Mouse (Mus musculus): Measurements from ENCODE around the gene Cct7.

The Cct7 gene

GRCm38 (mm10) chr6:85504908-85505307 is 53.6 kb downstream of the Cct7 start:
- no peak for DNase-seq

DNA sequence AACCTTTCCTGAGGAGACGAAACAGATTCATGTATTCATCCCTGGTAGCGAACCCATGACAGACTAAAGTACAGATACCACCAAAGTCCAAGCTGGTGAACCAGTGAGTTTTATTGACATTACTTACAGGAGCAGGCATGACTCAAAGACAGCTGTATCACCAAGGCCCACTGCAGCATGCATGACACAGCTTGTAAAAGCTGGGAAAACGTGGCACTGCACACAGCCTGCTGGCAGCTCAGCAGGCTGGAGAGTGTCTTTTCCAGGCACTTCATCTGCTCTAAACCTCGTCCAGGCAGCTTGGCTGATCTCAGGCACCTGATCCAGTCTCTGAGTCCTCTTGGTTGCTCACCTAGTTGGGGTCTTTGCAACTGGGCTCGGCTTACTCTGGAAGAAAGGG is 57.3 kb downstream of the Cct7 start:
- no peak for DNase-seq

GRCm38 (mm10) chr6:85510476-85510875 is 59.2 kb downstream of the Cct7 start:
- peak; percentile 88 to 91 for DNase-seq

GRCm38 (mm10) chr6:85511286-85512055 is 60.2 kb downstream of the Cct7 start:
- DNase-seq = peak in 1 of 2 experiments; percentile 50

GRCm38 (mm10) chr6:85512056-85512440 is 60.7 kb downstream of the Cct7 start:
- peak in 1 of 2 experiments; percentile 55 for DNase-seq

DNA sequence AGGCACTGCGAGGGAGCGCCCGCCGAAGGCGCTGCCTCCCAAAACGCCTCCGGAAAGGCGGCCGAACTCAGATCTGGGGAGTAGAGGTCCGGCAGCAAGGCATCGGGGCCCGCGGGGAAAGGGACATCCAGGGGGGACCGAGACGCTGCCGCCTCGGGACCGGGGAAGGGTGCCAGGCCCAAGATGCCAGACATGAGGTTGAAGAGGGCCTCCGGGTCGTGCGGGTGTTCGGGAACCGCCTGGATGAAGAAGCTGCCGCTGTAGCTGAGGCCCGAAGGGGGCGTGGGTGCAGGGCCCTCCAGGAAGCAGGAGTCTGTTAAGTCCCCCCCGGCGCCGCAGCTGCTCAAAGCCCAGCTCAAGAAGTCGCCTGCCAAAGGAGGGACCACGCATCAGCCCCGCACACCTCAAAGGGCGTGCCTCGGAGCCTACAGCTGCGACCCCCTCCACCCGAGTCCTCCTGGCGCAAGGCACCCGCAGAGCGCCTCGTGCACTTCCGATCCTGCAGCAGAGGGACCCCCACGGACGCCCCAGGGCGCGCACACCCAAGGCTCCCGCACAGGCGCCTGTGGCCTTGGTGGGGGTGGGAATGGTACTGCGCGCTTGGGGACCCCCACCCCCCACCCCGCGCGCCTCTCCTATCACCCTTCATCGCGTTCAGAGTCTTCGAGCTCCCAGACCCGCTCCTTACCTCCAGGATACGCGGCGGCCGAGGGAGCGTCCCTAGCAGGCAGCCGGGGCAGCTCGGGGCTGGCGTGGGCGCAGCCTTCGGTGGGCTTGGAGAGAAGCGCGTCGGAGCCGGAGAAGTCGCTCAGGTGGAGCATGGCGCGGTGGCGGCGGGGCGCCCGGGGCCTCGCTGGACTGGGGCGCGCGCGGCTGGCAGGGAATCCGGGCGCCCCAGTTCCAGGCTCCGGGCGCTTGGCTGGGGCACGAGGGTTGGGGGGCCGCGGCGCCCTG is 61.5 kb downstream of the Cct7 start:
- DNase-seq = no peak

DNA sequence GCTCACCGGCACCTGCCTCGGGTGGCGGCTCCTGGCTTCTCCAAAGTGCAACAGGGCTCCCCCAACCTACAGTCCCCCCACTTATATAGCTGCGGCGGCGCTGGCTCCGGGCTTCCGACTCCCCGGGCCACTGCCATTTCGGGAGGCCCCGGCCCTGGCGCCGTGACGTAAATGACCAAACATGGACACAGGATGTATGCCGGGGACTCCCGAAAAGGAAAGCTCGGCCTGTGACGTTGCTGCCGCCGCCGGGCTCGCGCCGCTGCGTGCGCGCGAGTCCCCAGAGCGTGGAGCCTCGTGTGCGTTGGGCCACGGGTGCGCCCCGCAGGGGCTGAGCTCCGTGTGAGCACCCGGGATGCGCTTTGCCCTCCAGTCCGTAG is 62.2 kb downstream of the Cct7 start, which contains the start of gene Egr4:
Egr4 (minus strand) TSS at position 59 of the 380 bp plus-strand sequence.
- DNase-seq = peak; percentile 90 to 93

- peak; percentile 95 to 96 for DNase-seq
Measured at GRCm38 (mm10) chr6:85515941-85516340, 64.6 kb downstream of the Cct7 start.
